Mouse (Mus musculus): ENCODE measurements around the gene Secisbp2.
"Not testable (repeated sequence)": the region's sequence is repeated elsewhere in the genome, so short reads cannot be mapped to it uniquely, and the experiment has no call there.

Secisbp2 gene

GRCm38 (mm10) chr13:51642171-51642778 lies 9.2 kb upstream of the Secisbp2 start:
- in situ Hi-C loops (cut with MboI, MseI): no loop called here

- in situ Hi-C loops (cut with MboI, MseI): no loop called here
Observed at GRCm38 (mm10) chr13:51643924-51644828, 7.3 kb upstream of the Secisbp2 start.

GRCm38 (mm10) chr13:51644829-51645789 lies 6.4 kb upstream of the Secisbp2 start, which contains the start of gene Cks2:
Gene Cks2 (plus strand): TSS chr13:51645232.
- in situ Hi-C loops (cut with MboI, MseI): loop anchor here (5.0 kb wide), 1 partner anchor 538 kb away; no protein-coding TSS in a partner anchor

GRCm38 (mm10) chr13:51645872-51646271 lies 5.6 kb upstream of the Secisbp2 start:
- in situ Hi-C loops (cut with MboI, MseI): loop anchor here (5.0 kb wide), 1 partner anchor 539 kb away; no protein-coding TSS in a partner anchor

GRCm38 (mm10) chr13:51646362-51647027 lies 5.0 kb upstream of the Secisbp2 start:
- in situ Hi-C loops (cut with MboI, MseI): loop anchor here (5.0 kb wide), 1 partner anchor 539 kb away; no protein-coding TSS in a partner anchor

- in situ Hi-C loops (cut with MboI, MseI): loop anchor here (5.0 kb wide), 1 partner anchor 540 kb away; no protein-coding TSS in a partner anchor
Observed at GRCm38 (mm10) chr13:51647770-51648169, 3.7 kb upstream of the Secisbp2 start.

- in situ Hi-C loops (cut with MboI, MseI): loop anchor here (5.0 kb wide), 1 partner anchor 541 kb away; no protein-coding TSS in a partner anchor
Observed at GRCm38 (mm10) chr13:51648237-51648636, 3.3 kb upstream of the Secisbp2 start.

GRCm38 (mm10) chr13:51649740-51650139 lies 1.8 kb upstream of the Secisbp2 start:
- in situ Hi-C loops (cut with MboI, MseI): loop anchor here (5.0 to 10.0 kb wide), 2 partner anchors 542 to 1925 kb away; no protein-coding TSS in a partner anchor

- in situ Hi-C loops (cut with MboI, MseI): loop anchor here (10.0 kb wide), 1 partner anchor 1928 kb away; no protein-coding TSS in a partner anchor
Observed at GRCm38 (mm10) chr13:51653159-51653558, 1.7 kb downstream of the Secisbp2 start.

- in situ Hi-C loops (cut with MboI, MseI): loop anchor here (10.0 kb wide), 1 partner anchor 1929 kb away; no protein-coding TSS in a partner anchor
Observed at GRCm38 (mm10) chr13:51653961-51654360, 2.5 kb downstream of the Secisbp2 start.

GRCm38 (mm10) chr13:51656516-51657235 lies 5.2 kb downstream of the Secisbp2 start:
- in situ Hi-C loops (cut with MboI, MseI): loop anchor here (10.0 kb wide), 1 partner anchor 1932 kb away; no protein-coding TSS in a partner anchor

- in situ Hi-C loops (cut with MboI, MseI): loop anchor here (10.0 kb wide), 1 partner anchor 1933 kb away; no protein-coding TSS in a partner anchor
Observed at GRCm38 (mm10) chr13:51658094-51658493, 6.6 kb downstream of the Secisbp2 start.

GRCm38 (mm10) chr13:51659573-51659972 lies 8.1 kb downstream of the Secisbp2 start:
- in situ Hi-C loops (cut with MboI, MseI): loop anchor here (10.0 kb wide), 1 partner anchor 1935 kb away; no protein-coding TSS in a partner anchor

- in situ Hi-C loops (cut with MboI, MseI): no loop called here
Observed at GRCm38 (mm10) chr13:51663561-51663960, 12.1 kb downstream of the Secisbp2 start.

GRCm38 (mm10) chr13:51668195-51668594 lies 16.7 kb downstream of the Secisbp2 start:
- in situ Hi-C loops (cut with MboI, MseI): not testable (repeated sequence)

GRCm38 (mm10) chr13:51676641-51677040 lies 25.1 kb downstream of the Secisbp2 start:
- in situ Hi-C loops (cut with MboI, MseI): no loop called here

- in situ Hi-C loops (cut with MboI, MseI): no loop called here
Observed at GRCm38 (mm10) chr13:51677041-51677440, 25.5 kb downstream of the Secisbp2 start.

GRCm38 (mm10) chr13:51677630-51678185 lies 26.2 kb downstream of the Secisbp2 start:
- in situ Hi-C loops (cut with MboI, MseI): no loop called here

- in situ Hi-C loops (cut with MboI, MseI): no loop called here
Observed at GRCm38 (mm10) chr13:51678687-51679086, 27.2 kb downstream of the Secisbp2 start.

Data from T-helper 1 cell (primary cell).